Mouse (Mus musculus): Measurements from ENCODE around the gene Pard3. TPM values are rescaled to one million over a fixed set of nuclear protein-coding genes. Genes with fewer than 3 reads are reported as not detected.

The Pard3 gene
- 1.1 TPM for total RNA-seq (2023)

GRCm38 (mm10) chr8:127063551-127064360 is at the start of gene Pard3:
Gene Pard3, plus strand, starts transcription at chr8:127063893.

Other genes starting within 250 kb of the Pard3 start
- gene Tomm20, start 118.0 kb upstream of the Pard3 start, total RNA-seq (2023): 135 TPM
- gene Rbm34, start 92.8 kb upstream of the Pard3 start, total RNA-seq (2023): 24.7 TPM